Mouse (Mus musculus) E14TG2a.4 (cell line): ENCODE results near the gene Pde3a.

Experiments
- CTCF ChIP-seq: conservative IDR thresholded peaks from 2 replicates; pipeline ENCODE4 v1.5.1; 2014; ENCODE audit warnings: low read length
- NANOG ChIP-seq: IDR thresholded peaks from 2 replicates; pipeline ENCODE4 v1.6.1; 2014; ENCODE audit warnings: borderline replicate concordance, low read length, mixed read lengths

- no peak for TF ChIP-seq CTCF
- TF ChIP-seq NANOG, result no peak
Observed at GRCm38 (mm10) chr6:141310351-141310750, 61.3 kb downstream of the Pde3a start.
